Mouse (Mus musculus) CH12F3 (cell line): ENCODE results near the gene Ranbp9.
"Not testable (repeated sequence)": the region's sequence is repeated elsewhere in the genome, so short reads cannot be mapped to it uniquely, and the experiment has no call there.

Experiments
- in situ Hi-C: fragments of 300-500 bp; cut with MboI; formaldehyde crosslinking; loops from 2 replicates; pipeline ENCODE4 v1.14.3; 2020; ENCODE audit warnings: low sequenced_read_pairs

The Ranbp9 gene

GRCm38 (mm10) chr13:43497769-43498168 lies 16.7 kb upstream of the Ranbp9 start:
- in situ Hi-C loops = no loop called here

- in situ Hi-C loops = no loop called here
Observed at GRCm38 (mm10) chr13:43496660-43497059, 15.6 kb upstream of the Ranbp9 start.

GRCm38 (mm10) chr13:43495645-43496044 lies 14.6 kb upstream of the Ranbp9 start:
- in situ Hi-C loops = no loop called here

GRCm38 (mm10) chr13:43493725-43494124 lies 12.6 kb upstream of the Ranbp9 start:
- in situ Hi-C loops = no loop called here

GRCm38 (mm10) chr13:43493058-43493481 lies 12.0 kb upstream of the Ranbp9 start:
- in situ Hi-C loops = no loop called here

GRCm38 (mm10) chr13:43486501-43487213 lies 5.6 kb upstream of the Ranbp9 start:
- in situ Hi-C loops = no loop called here

GRCm38 (mm10) chr13:43485278-43485976 lies 4.3 kb upstream of the Ranbp9 start:
- in situ Hi-C loops = no loop called here

- in situ Hi-C loops = no loop called here
Observed at GRCm38 (mm10) chr13:43482782-43483181, 1.7 kb upstream of the Ranbp9 start.

GRCm38 (mm10) chr13:43481859-43482245 lies 770 bp upstream of the Ranbp9 start:
- in situ Hi-C loops = no loop called here

GRCm38 (mm10) chr13:43480595-43480956 lies 506 bp downstream of the Ranbp9 start:
- in situ Hi-C loops = no loop called here

- in situ Hi-C loops = no loop called here
Observed at GRCm38 (mm10) chr13:43479767-43480571, 1.1 kb downstream of the Ranbp9 start.

- in situ Hi-C loops = no loop called here
Observed at GRCm38 (mm10) chr13:43479024-43479705, 1.9 kb downstream of the Ranbp9 start.

GRCm38 (mm10) chr13:43478586-43478985 lies 2.5 kb downstream of the Ranbp9 start:
- in situ Hi-C loops = no loop called here

- in situ Hi-C loops = no loop called here
Observed at GRCm38 (mm10) chr13:43477098-43477697, 3.9 kb downstream of the Ranbp9 start.

- in situ Hi-C loops = no loop called here
Observed at GRCm38 (mm10) chr13:43476226-43476625, 4.9 kb downstream of the Ranbp9 start.

GRCm38 (mm10) chr13:43474722-43475121 lies 6.4 kb downstream of the Ranbp9 start:
- in situ Hi-C loops = no loop called here

- in situ Hi-C loops = not testable (repeated sequence)
Observed at GRCm38 (mm10) chr13:43471861-43472260, 9.2 kb downstream of the Ranbp9 start.

- in situ Hi-C loops = no loop called here
Observed at GRCm38 (mm10) chr13:43469607-43470006, 11.5 kb downstream of the Ranbp9 start.

- in situ Hi-C loops = no loop called here
Observed at GRCm38 (mm10) chr13:43464605-43465004, 16.5 kb downstream of the Ranbp9 start.

GRCm38 (mm10) chr13:43457161-43457560 lies 23.9 kb downstream of the Ranbp9 start:
- in situ Hi-C loops = no loop called here

GRCm38 (mm10) chr13:43454431-43454830 lies 26.7 kb downstream of the Ranbp9 start:
- in situ Hi-C loops = no loop called here
